8 mouse cellular contexts compared by ENCODE assay signal in genomic region chr7:137221599-137221998, GRCm38 (mm10).
A peak's percentile ranks its signal among the peaks of the same experiment; 100 is the strongest.
DNase-seq lines count a peak whose midpoint lies in the region; ATAC-seq lines count a peak whose summit lies in the region.

No protein-coding gene starts in this region.

- H3K36me3 ChIP-seq in forebrain, embryonic 16.5 days (ENCODE audit: control insufficient read depth, insufficient read depth), result no peaks in the 10 kb centered on the region
- peaks cover 73% of the 10 kb centered on the region for H3K36me3 ChIP-seq in limb, embryonic 12.5 days

- peaks cover 8% of the 10 kb centered on the region for H3K4me1 ChIP-seq in forebrain, embryonic 16.5 days (replicated peaks; ENCODE audit: control insufficient read depth, insufficient read depth, low read length)
- H3K4me1 ChIP-seq in limb, embryonic 12.5 days (replicated peaks), result peaks cover 48% of the 10 kb centered on the region

- H3K27me3 ChIP-seq in forebrain, embryonic 16.5 days (replicated peaks; ENCODE audit: control insufficient read depth, insufficient read depth, low read length), result peaks cover 47% of the 10 kb centered on the region
- 0 out of 2 replicates have a peak, but pooled peaks cover 3% of the 10 kb centered on the region for H3K27me3 ChIP-seq in limb, embryonic 12.5 days

- ATAC-seq in forebrain, embryonic 16.5 days, result peak; percentile 70
- peak; percentile 89 for ATAC-seq in limb, embryonic 12.5 days (ENCODE audit: insufficient number of reproducible peaks, insufficient read depth, low FRiP score, low TSS enrichment, low read depth)
- no peak for ATAC-seq in cerebellum, adult (ENCODE audit: insufficient number of reproducible peaks, low FRiP score, low TSS enrichment)

- WGBS in forebrain, embryonic 16.5 days, result 11% methylated on average over 6 of the region's 6 CpGs
- 4% methylated on average over 6 of the region's 6 CpGs for WGBS in limb, embryonic 12.5 days

- H3K9ac ChIP-seq in forebrain, embryonic 16.5 days (replicated peaks; ENCODE audit: low read depth, low read length), result no peak overlapping the region
- no peak overlapping the region for H3K9ac ChIP-seq in limb, embryonic 12.5 days (replicated peaks)

- DNase-seq in adrenal gland, adult 2 months, result peak; percentile 65
- no peak for DNase-seq in adrenal gland, adult 18-20 months (ENCODE audit: low spot score in 2 of 2)
- peak; percentile 51 for DNase-seq in NIH3T3 (ENCODE audit: low read depth)
- no peak for DNase-seq in layer of hippocampus, postnatal 36 days
- no peak for DNase-seq in urinary bladder, adult 2 months (ENCODE audit: low spot score)

- no peak overlapping the region for H3K4me3 ChIP-seq in forebrain, embryonic 16.5 days (replicated peaks; ENCODE audit: low read length)
- H3K4me3 ChIP-seq in limb, embryonic 12.5 days (replicated peaks), result no peak overlapping the region

- H3K27ac ChIP-seq in forebrain, embryonic 16.5 days (ENCODE audit: low read length), result no peak overlapping the region
- peak overlapping the region; percentile 78 for H3K27ac ChIP-seq in limb, embryonic 12.5 days

- no peak overlapping the region for H3K4me2 ChIP-seq in forebrain, embryonic 16.5 days (ENCODE audit: low read length)
- H3K4me2 ChIP-seq in limb, embryonic 12.5 days, result peak overlapping the region; percentile 23

- no peaks in the 10 kb centered on the region for H3K9me3 ChIP-seq in forebrain, embryonic 16.5 days (ENCODE audit: control insufficient read depth, low read length)
- H3K9me3 ChIP-seq in limb, embryonic 12.5 days, result no peaks in the 10 kb centered on the region

Comparison
In these comparisons a context has a peak if more than half of its experiments do, and no peak if none do; other contexts are left out.
1. DNase-seq: peak in adrenal gland, adult 2 months (single experiment) and NIH3T3 (single experiment); none in adrenal gland, adult 18-20 months (0 of 2), layer of hippocampus, postnatal 36 days (0 of 2) and urinary bladder, adult 2 months (single experiment).